Mouse (Mus musculus) forebrain, embryonic 16.5 days (tissue): ENCODE measurements at regions not wholly inside any gene's neighbourhood (a gene's known extent, or its start where the extent isn't known, plus 50 kb on each side); places are given as distances from the start of the nearest gene placed in this dataset.

Experiments
- ATAC-seq: fragments of 200-750 bp; cut with Nextera tagmentation; 2 replicates; pipeline ENCODE4 v1.8.0; 2017; ENCODE audit warnings: mild to moderate bottlenecking, moderate library complexity
- H3K27ac ChIP-seq: fragments of 300-500 bp; sonication (generic); 2 replicates; pipeline ENCODE4 v1.5.1; 2014; ENCODE audit warnings: low read length, control low read depth
- H3K27me3 ChIP-seq: fragments of 300-500 bp; sonication (generic); replicated peaks from 2 replicates; pipeline ENCODE4 v1.6.1; 2014; ENCODE audit warnings: low read length; ENCODE audit not compliant: control insufficient read depth, insufficient read depth
- H3K36me3 ChIP-seq: fragments of 300-500 bp; sonication (generic); 2 replicates; pipeline ENCODE4 v1.6.1; 2014; ENCODE audit not compliant: control insufficient read depth, insufficient read depth
- H3K4me1 ChIP-seq: fragments of 300-500 bp; sonication (generic); replicated peaks from 2 replicates; pipeline ENCODE4 v1.6.1; 2014; ENCODE audit warnings: low read length; ENCODE audit not compliant: control insufficient read depth, insufficient read depth
- H3K4me2 ChIP-seq: fragments of 300-500 bp; sonication (generic); 2 replicates; pipeline ENCODE4 v1.6.1; 2014; ENCODE audit warnings: mild to moderate bottlenecking, low read length, control low read depth
- H3K4me3 ChIP-seq: fragments of 300-500 bp; sonication (generic); replicated peaks from 2 replicates; pipeline ENCODE4 v1.5.1; 2014; ENCODE audit warnings: mild to moderate bottlenecking, low read length, control low read depth
- H3K9ac ChIP-seq: fragments of 300-500 bp; sonication (generic); replicated peaks from 2 replicates; pipeline ENCODE4 v1.6.1; 2014; ENCODE audit warnings: low read depth, low read length, control low read depth
- H3K9me3 ChIP-seq: fragments of 300-500 bp; sonication (generic); 2 replicates; pipeline ENCODE4 v1.6.1; 2016; ENCODE audit warnings: low read length; ENCODE audit not compliant: control insufficient read depth
- WGBS: fragments of 180-500 bp; shearing (Covaris S2); extraction: QIAGEN DNeasy Blood & Tissue Kit; methylation state at CpG from one replicate; pipeline ENCODE4 v1.1.7; 2014; 5-methylcytosine and 5-hydroxymethylcytosine counted together

GRCm38 (mm10) chr9:116313932-116314790 is 139.0 kb upstream of the Tgfbr2 start:
- H3K4me3 ChIP-seq: no peak overlapping the region
- no peaks in the 10 kb centered on the region for H3K36me3 ChIP-seq
- no peak overlapping the region for H3K9ac ChIP-seq
- ATAC-seq: no peak
- no peaks in the 10 kb centered on the region for H3K9me3 ChIP-seq
- H3K4me1 ChIP-seq: no peaks in the 10 kb centered on the region
- H3K4me2 ChIP-seq: no peak overlapping the region
- no peaks in the 10 kb centered on the region for H3K27me3 ChIP-seq
- WGBS: 91% methylated on average over 14 of the region's 14 CpGs
- H3K27ac ChIP-seq: no peak overlapping the region

- Histone ChIP-seq H3K4me3 (no peak overlapping the region), H3K27me3 (no peaks in the 10 kb centered on the region), H3K9me3 (no peaks in the 10 kb centered on the region), H3K9ac (no peak overlapping the region), H3K4me1 (no peaks in the 10 kb centered on the region), H3K4me2 (no peak overlapping the region), H3K36me3 (no peaks in the 10 kb centered on the region), H3K27ac (no peak overlapping the region)
- ATAC-seq: no peak
- WGBS: 71% methylated on average over 3 of the region's 3 CpGs
Measured at GRCm38 (mm10) chr9:116311364-116311763, 136.2 kb upstream of the Tgfbr2 start.

GRCm38 (mm10) chr9:116301602-116302001 is 126.4 kb upstream of the Tgfbr2 start:
- H3K27ac ChIP-seq: no peak overlapping the region
- no peaks in the 10 kb centered on the region for H3K36me3 ChIP-seq
- ATAC-seq: no peak
- H3K4me1 ChIP-seq: 0 out of 2 replicates have a peak, but pooled peaks cover 2% of the 10 kb centered on the region
- H3K9ac ChIP-seq: no peak overlapping the region
- no peak overlapping the region for H3K4me3 ChIP-seq
- no peaks in the 10 kb centered on the region for H3K9me3 ChIP-seq
- 78% methylated on average over 2 of the region's 2 CpGs for WGBS
- H3K27me3 ChIP-seq: no peaks in the 10 kb centered on the region
- H3K4me2 ChIP-seq: no peak overlapping the region

- Histone ChIP-seq H3K9ac (no peak overlapping the region), H3K36me3 (no peaks in the 10 kb centered on the region), H3K27ac (no peak overlapping the region), H3K4me3 (no peak overlapping the region), H3K4me1 (0 out of 2 replicates have a peak, but pooled peaks cover 2% of the 10 kb centered on the region), H3K9me3 (no peaks in the 10 kb centered on the region), H3K4me2 (no peak overlapping the region), H3K27me3 (no peaks in the 10 kb centered on the region)
- ATAC-seq: no peak
- 15% methylated on average over 4 of the region's 4 CpGs for whole genome bisulfite sequencing
Measured at GRCm38 (mm10) chr9:116298791-116299190, 123.6 kb upstream of the Tgfbr2 start.

- H3K9me3 ChIP-seq: no peaks in the 10 kb centered on the region
- H3K27me3 ChIP-seq: no peaks in the 10 kb centered on the region
- H3K4me1 ChIP-seq: 0 out of 2 replicates have a peak, but pooled peaks cover 2% of the 10 kb centered on the region
- H3K27ac ChIP-seq: no peak overlapping the region
- no peak overlapping the region for H3K4me2 ChIP-seq
- no peaks in the 10 kb centered on the region for H3K36me3 ChIP-seq
- no peak overlapping the region for H3K4me3 ChIP-seq
- 95% methylated on average over 7 of the region's 7 CpGs for WGBS
- no peak overlapping the region for H3K9ac ChIP-seq
- ATAC-seq: no peak
Measured at GRCm38 (mm10) chr9:116296349-116296748, 121.2 kb upstream of the Tgfbr2 start.

GRCm38 (mm10) chr9:116294073-116294472 is 118.9 kb upstream of the Tgfbr2 start:
- no peak overlapping the region for H3K9ac ChIP-seq
- H3K4me1 ChIP-seq: 0 out of 2 replicates have a peak, but pooled peaks cover 2% of the 10 kb centered on the region
- WGBS: 83% methylated on average over 3 of the region's 3 CpGs
- H3K27ac ChIP-seq: no peak overlapping the region
- H3K4me3 ChIP-seq: no peak overlapping the region
- no peaks in the 10 kb centered on the region for H3K27me3 ChIP-seq
- H3K4me2 ChIP-seq: no peak overlapping the region
- ATAC-seq: no peak
- no peaks in the 10 kb centered on the region for H3K36me3 ChIP-seq
- H3K9me3 ChIP-seq: no peaks in the 10 kb centered on the region

- H3K4me2 ChIP-seq: no peak overlapping the region
- 77% methylated on average over 6 of the region's 6 CpGs for WGBS
- H3K27me3 ChIP-seq: no peaks in the 10 kb centered on the region
- H3K4me3 ChIP-seq: no peak overlapping the region
- H3K9me3 ChIP-seq: no peaks in the 10 kb centered on the region
- H3K27ac ChIP-seq: no peak overlapping the region
- H3K36me3 ChIP-seq: no peaks in the 10 kb centered on the region
- H3K9ac ChIP-seq: no peak overlapping the region
- H3K4me1 ChIP-seq: no peaks in the 10 kb centered on the region
- no peak for ATAC-seq
Measured at GRCm38 (mm10) chr9:116293110-116293509, 118.0 kb upstream of the Tgfbr2 start.

GRCm38 (mm10) chr9:116291624-116292023 is 116.5 kb upstream of the Tgfbr2 start:
- Histone ChIP-seq H3K9me3 (no peaks in the 10 kb centered on the region), H3K4me3 (no peak overlapping the region), H3K27ac (no peak overlapping the region), H3K4me1 (no peaks in the 10 kb centered on the region), H3K9ac (no peak overlapping the region), H3K4me2 (no peak overlapping the region), H3K27me3 (no peaks in the 10 kb centered on the region), H3K36me3 (no peaks in the 10 kb centered on the region)
- ATAC-seq: no peak
- 92% methylated on average over 3 of the region's 3 CpGs for WGBS

GRCm38 (mm10) chr9:116290896-116291295 is 115.7 kb upstream of the Tgfbr2 start:
- Histone ChIP-seq H3K27me3 (no peaks in the 10 kb centered on the region), H3K4me3 (no peak overlapping the region), H3K27ac (no peak overlapping the region), H3K4me1 (no peaks in the 10 kb centered on the region), H3K9me3 (no peaks in the 10 kb centered on the region), H3K9ac (no peak overlapping the region), H3K36me3 (no peaks in the 10 kb centered on the region), H3K4me2 (no peak overlapping the region)
- 86% methylated on average over 1 of the region's 1 CpGs for WGBS
- ATAC-seq: no peak
